Mouse (Mus musculus) brain, embryonic 14.5 days (tissue): ENCODE data around the gene Shroom3. TPM values are rescaled to one million over a fixed set of nuclear protein-coding genes. Genes with fewer than 3 reads are reported as not detected.

Experiments
- DNase-seq: peaks from one replicate; pipeline ENCODE4 v3.0.0-alpha.2; 2011; ENCODE audit warnings: low read depth
- CTCF ChIP-seq: fragments of 200-500 bp; IDR thresholded peaks from 2 replicates; pipeline ENCODE4 v1.5.1; 2012; ENCODE audit warnings: inconsistent platforms, mild to moderate bottlenecking, moderate library complexity, borderline replicate concordance; ENCODE audit not compliant: insufficient read depth, insufficient read length; ENCODE audit errors: extremely low read depth
- POLR2A ChIP-seq: fragments of 200-500 bp; IDR thresholded peaks from 2 replicates; pipeline ENCODE4 v1.6.1; 2012; ENCODE audit warnings: mild to moderate bottlenecking, inconsistent platforms, borderline replicate concordance; ENCODE audit not compliant: poor library complexity, insufficient read depth, insufficient read length, severe bottlenecking; ENCODE audit errors: extremely low read depth
- polyA plus RNA-seq: library from polyadenylated mRNA; depleted of rRNA; stranded (reverse); fragments of >200 nt; gene quantifications from 2 replicates; pipeline ENCODE4 v1.2.3, GENCODE M21; 2012; rRNA removed

Gene Shroom3
- polyA plus RNA-seq, 1 experiment = 8.0 TPM

DNA sequence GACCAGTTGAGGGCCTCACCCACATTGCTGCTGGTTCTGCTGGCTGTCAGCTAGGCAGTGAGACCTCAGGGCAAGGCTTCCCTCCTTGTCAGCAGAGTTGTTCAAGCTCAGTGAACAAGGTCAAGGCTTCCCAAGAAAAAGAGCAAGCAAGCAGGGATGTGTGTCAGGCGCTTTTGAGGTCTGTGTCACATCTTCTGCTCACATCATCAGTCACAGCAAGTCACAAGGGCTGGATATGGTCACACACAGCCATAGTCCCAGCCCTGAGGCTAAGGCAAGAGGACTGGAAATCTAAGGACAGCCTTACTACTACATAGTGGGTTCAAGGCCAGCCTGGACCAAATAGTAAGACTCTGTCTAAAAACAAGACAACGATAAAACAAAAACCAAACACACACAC is 311.6 kb downstream of the Shroom3 start:
- no peak for TF ChIP-seq CTCF
- TF ChIP-seq POLR2A = no peak
- DNase-seq = no peak

DNA sequence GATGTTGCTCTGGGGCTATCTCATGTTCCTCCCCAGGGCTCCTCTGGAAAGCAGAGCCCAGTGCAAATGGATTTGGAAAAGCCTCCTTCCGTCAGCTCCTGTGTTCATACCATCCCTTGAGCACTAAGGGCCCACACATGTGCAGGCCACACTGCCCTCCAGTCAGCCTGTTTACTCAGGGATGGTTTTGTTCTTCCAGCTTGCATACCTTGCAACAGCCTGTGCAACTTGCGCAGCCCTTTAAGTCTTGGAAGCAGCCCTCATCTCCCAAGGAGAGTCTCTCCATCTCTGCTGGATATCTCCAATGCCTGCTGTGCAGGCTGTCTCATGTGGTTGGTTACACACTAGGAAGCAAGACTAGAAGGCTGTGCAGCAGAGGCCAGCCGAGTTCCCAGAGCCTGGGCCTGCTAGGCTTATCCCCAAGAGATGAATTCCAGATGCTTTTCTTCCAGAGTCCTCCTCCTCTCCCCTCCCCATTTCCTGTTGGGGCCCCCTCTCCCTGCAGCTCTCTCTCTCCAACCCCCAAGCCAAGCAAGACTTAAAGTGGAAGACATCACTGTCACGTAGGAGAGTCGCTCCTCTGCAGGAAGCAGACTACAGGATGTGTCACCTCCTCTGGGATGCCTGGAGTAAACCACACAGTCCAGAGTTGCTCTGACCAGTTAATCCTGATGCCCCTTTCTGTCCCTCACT is 314.3 kb downstream of the Shroom3 start:
- DNase-seq = peak; percentile 41
- TF ChIP-seq CTCF (no peak), POLR2A (no peak)

DNA sequence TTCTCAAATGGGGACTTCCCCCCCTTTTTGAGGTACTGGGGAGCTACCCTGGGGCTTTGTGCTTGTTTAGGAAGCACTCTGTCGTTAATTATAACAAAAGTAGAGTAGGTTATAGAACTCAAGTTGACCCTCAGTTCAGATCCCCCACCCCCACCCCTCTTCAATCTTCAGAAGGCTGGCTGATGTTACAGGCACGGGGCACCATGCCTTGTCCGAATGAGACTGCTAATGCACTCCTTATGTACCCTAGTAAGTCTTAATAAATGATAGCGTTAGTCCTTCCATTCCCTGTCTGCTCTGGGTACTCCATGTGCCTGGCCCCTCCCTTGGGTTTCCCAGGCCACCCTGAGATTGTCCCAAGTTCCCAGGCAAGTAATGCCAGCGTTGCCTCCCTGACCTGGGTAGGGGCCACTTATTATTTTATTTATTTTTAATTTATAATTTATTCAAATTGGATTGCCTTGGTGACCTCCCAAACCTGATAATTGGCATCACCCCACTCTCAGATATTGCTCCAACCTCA is 315.3 kb downstream of the Shroom3 start:
- no peak for TF ChIP-seq CTCF
- TF ChIP-seq POLR2A = no peak
- DNase-seq = no peak

DNA sequence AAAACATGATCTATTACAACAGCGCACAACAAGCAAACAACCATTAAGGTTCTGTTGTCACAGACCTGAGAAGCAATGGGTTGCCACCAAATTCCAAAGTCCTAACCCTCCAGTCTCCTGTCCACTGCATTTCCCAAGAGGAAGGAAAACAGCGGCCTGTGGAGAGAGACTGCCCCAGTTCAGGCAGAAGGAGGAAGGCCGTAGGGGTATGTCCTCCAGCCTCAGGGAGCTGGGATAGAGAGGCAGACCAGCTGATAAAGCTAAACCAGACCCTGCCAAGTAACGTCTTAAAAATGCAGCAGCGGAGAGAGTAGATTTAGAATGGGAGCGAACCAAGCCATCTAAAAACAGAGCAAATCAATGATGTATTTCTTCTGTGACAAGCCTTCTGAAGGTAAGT is 316.8 kb downstream of the Shroom3 start:
- DNase-seq = no peak
- TF ChIP-seq POLR2A = no peak
- no peak for TF ChIP-seq CTCF

DNA sequence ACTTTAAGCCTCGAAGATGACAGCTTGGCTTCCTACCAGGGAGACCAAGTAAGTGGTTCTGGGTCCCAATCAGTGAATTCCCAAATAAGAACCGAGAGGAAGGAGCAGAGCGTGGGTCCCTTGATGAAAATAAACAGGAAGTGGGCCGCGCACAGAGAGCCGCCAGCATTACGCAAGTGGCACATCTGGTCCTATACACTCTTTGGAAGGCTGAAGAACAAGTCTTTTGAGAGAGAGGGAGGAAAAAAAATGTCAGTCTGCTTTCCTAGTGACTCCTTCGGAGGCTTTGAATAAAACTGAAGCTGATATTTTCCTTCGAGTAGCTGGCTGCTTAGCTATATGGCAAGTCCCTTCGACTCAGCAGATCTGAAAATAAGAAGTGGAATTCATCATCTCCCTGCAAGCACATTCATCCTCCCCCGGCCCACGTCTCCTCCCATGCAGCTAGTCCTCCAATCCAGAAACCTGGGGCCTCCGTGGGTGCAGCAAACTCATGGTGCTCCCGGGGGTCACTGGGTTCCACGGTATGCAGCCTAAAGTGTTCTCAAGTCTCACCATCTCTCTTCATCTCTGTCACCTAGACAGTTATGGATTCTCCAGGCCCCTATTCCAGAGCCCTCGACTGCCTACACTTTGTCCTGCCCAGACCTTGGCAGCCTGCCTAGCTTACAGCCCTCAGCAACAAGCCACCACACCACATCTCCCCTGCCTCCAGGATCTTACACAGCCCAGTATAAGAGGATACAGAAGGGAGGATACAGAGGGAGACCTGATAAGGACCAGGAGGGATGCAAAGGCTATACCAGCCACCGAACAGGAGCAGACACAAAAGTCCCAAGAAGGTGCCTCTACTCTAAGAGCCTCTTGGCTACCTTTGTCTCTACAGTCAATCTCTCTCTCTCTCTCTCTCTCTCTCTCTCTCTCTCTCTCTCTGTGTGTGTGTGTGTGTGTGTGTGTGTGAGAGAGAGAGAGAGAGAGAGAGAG is 317.8 kb downstream of the Shroom3 start:
- TF ChIP-seq POLR2A (no peak), CTCF (no peak)
- DNase-seq = peak; percentile 19

DNA sequence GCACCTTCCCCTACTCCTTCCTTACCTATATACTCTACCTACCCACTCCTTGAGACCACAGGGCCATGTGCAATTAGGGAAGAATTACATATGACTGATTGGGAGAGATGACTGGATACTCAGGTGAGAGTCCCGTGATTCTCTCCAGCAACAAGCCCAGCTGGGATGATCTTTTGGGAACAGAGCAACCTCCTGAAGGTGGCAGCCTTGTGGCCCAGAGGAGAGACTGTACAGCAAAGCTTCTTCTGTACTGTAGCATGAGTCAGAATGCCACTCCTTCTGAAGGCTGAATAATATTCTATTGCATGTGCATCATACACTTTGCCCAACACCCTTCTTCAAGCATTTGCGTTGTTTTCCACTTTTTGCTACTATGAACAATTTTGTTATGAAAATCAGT is 319.4 kb downstream of the Shroom3 start:
- no peak for DNase-seq
- no peak for TF ChIP-seq CTCF
- TF ChIP-seq POLR2A = no peak

DNA sequence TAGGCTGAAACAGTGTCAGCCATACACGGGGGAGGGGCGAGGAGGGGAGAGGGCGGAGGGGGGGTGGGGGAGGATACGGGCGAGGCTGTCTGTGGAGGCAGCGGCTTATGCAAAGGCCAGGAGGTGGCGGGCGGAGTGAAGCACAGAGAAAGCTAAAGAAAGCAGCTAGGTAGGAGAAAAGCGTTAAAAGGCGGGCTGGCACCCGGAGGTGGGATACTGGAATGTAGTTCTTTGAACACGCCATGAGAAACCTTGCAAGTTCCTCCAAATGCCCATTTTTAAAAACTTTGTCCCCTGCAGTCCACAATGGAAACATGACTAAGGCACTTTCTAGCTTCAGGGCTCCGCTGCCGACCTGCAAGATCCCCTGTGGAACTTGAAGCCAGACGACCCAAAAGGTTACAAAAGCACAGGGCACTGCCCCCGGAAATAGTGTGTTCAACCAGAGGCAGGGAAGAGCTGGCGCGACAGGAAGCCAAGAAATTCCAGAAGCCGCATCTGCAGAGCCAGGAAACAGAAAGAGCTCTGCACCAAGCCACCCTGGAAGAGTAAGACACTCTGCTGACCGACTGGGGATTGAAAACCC is 322.1 kb downstream of the Shroom3 start:
- no peak for TF ChIP-seq POLR2A
- no peak for TF ChIP-seq CTCF
- peak; percentile 35 for DNase-seq

DNA sequence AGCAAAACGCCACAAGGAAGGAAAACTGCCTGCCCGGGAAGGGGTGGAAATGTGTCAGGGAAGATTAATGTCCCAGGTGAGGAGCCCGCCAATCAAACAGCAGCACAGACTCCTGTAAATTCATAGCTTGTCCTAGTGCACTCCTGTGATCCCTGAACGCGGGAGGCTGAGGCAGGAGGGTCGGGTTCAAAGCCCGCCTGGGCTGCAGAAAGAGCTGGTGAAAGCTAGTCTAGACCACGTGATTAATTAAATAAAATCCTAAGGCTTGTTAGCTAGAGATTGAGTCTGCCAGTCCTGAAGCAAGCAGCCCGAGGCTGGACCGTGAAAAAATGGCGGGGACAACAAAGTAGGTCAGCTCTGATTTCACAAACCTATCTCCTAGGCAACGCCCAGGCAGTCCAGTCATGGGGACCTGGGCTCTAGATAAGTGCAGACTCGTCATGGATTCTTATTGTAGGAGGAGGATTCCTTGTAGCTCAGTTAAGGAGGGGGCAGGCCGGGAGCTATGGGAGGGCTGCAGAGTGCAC is 322.6 kb downstream of the Shroom3 start:
- DNase-seq = peak; percentile 39
- TF ChIP-seq CTCF = no peak
- TF ChIP-seq POLR2A = no peak

DNA sequence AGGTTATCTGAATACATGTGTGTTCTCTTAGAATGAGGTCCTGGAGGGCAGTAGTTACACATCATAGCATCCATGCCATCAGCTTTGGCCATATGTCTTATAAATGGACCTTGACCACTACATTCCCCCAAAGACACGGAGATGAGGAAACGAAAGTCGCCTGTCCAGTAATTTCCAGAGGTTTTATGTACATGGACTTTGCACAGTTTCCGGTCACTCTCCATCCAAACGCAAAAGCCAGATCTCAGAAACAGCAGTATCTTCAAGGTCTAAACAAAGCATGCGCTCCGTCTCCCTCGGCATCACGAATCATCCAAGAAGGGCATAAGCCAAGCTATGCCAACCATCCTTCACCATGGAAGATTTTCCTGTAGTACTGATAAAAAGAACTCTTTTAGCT is 325.0 kb downstream of the Shroom3 start:
- DNase-seq = no peak
- TF ChIP-seq CTCF (no peak), POLR2A (no peak)

Other genes starting within 250 kb of the Shroom3 start
- 53.3 and 53.6 TPM in 2 replicates for gene Nup54, start 248.2 kb upstream of the Shroom3 start, polyA plus RNA-seq
- gene Scarb2, start 176.6 kb upstream of the Shroom3 start, polyA plus RNA-seq = 57.4 and 71.5 TPM in 2 replicates
- gene Fam47e, start 128.4 kb upstream of the Shroom3 start, polyA plus RNA-seq = 0.37 and 0.56 TPM in 2 replicates
- gene Stbd1, start 80.4 kb upstream of the Shroom3 start, polyA plus RNA-seq = 2.0 and 3.7 TPM in 2 replicates
- gene Ccdc158, start 8.2 kb upstream of the Shroom3 start, polyA plus RNA-seq = 0.67 and 0.83 TPM in 2 replicates